Mouse (Mus musculus): Measurements from ENCODE around the gene Ndufs4. TPM values are rescaled to one million over a fixed set of nuclear protein-coding genes. Genes with fewer than 3 reads are reported as not detected.

Ndufs4 gene
- total RNA-seq (2021): 100 to 1,000 TPM; 135 to 161 TPM

GRCm38 (mm10) chr13:114388211-114388965, at the start of gene Ndufs4:
Gene Ndufs4, minus strand, starts transcription at chr13:114388258.
- DNase-seq (ENCODE audit: extremely low spot score in 1 of 2, low spot score in 1 of 2): no peak

GRCm38 (mm10) chr13:114432491-114432890, 44.4 kb upstream of the Ndufs4 start:
- no peak for DNase-seq (ENCODE audit: extremely low spot score in 1 of 2, low spot score in 1 of 2)

GRCm38 (mm10) chr13:114425230-114425629, 37.2 kb upstream of the Ndufs4 start:
- no peak for DNase-seq (ENCODE audit: extremely low spot score in 1 of 2, low spot score in 1 of 2)

- no peak for DNase-seq (ENCODE audit: extremely low spot score in 1 of 2, low spot score in 1 of 2)
Measured at GRCm38 (mm10) chr13:114420235-114420634, 32.2 kb upstream of the Ndufs4 start.

- no peak for DNase-seq (ENCODE audit: extremely low spot score in 1 of 2, low spot score in 1 of 2)
Measured at GRCm38 (mm10) chr13:114419364-114419763, 31.3 kb upstream of the Ndufs4 start.

GRCm38 (mm10) chr13:114412326-114412725, 24.3 kb upstream of the Ndufs4 start:
- DNase-seq (ENCODE audit: extremely low spot score in 1 of 2, low spot score in 1 of 2): no peak

- no peak for DNase-seq (ENCODE audit: extremely low spot score in 1 of 2, low spot score in 1 of 2)
Measured at GRCm38 (mm10) chr13:114406866-114407265, 18.8 kb upstream of the Ndufs4 start.

GRCm38 (mm10) chr13:114406424-114406823, 18.4 kb upstream of the Ndufs4 start:
- no peak for DNase-seq (ENCODE audit: extremely low spot score in 1 of 2, low spot score in 1 of 2)

- DNase-seq (ENCODE audit: extremely low spot score in 1 of 2, low spot score in 1 of 2): no peak
Measured at GRCm38 (mm10) chr13:114405100-114405715, 17.1 kb upstream of the Ndufs4 start.

- DNase-seq (ENCODE audit: extremely low spot score in 1 of 2, low spot score in 1 of 2): no peak
Measured at GRCm38 (mm10) chr13:114398906-114399305, 10.8 kb upstream of the Ndufs4 start.

GRCm38 (mm10) chr13:114397281-114397680, 9.2 kb upstream of the Ndufs4 start:
- no peak for DNase-seq (ENCODE audit: extremely low spot score in 1 of 2, low spot score in 1 of 2)

GRCm38 (mm10) chr13:114396863-114397262, 8.8 kb upstream of the Ndufs4 start:
- DNase-seq (ENCODE audit: extremely low spot score in 1 of 2, low spot score in 1 of 2): no peak

GRCm38 (mm10) chr13:114394784-114395183, 6.7 kb upstream of the Ndufs4 start:
- no peak for DNase-seq (ENCODE audit: extremely low spot score in 1 of 2, low spot score in 1 of 2)

- DNase-seq (ENCODE audit: extremely low spot score in 1 of 2, low spot score in 1 of 2): no peak
Measured at GRCm38 (mm10) chr13:114392501-114392900, 4.4 kb upstream of the Ndufs4 start.

GRCm38 (mm10) chr13:114387521-114388171, 412 bp downstream of the Ndufs4 start:
- peak; percentile 91 to 99 for DNase-seq (ENCODE audit: extremely low spot score in 1 of 2, low spot score in 1 of 2)

GRCm38 (mm10) chr13:114387074-114387487, 977 bp downstream of the Ndufs4 start:
- no peak for DNase-seq (ENCODE audit: extremely low spot score in 1 of 2, low spot score in 1 of 2)

GRCm38 (mm10) chr13:114376511-114376910, 11.5 kb downstream of the Ndufs4 start:
- no peak for DNase-seq (ENCODE audit: extremely low spot score in 1 of 2, low spot score in 1 of 2)

GRCm38 (mm10) chr13:114362086-114362485, 26.0 kb downstream of the Ndufs4 start:
- no peak for DNase-seq (ENCODE audit: extremely low spot score in 1 of 2, low spot score in 1 of 2)

- DNase-seq (ENCODE audit: extremely low spot score in 1 of 2, low spot score in 1 of 2): no peak
Measured at GRCm38 (mm10) chr13:114351321-114351946, 36.6 kb downstream of the Ndufs4 start.

GRCm38 (mm10) chr13:114344979-114345712, 42.9 kb downstream of the Ndufs4 start:
- DNase-seq (ENCODE audit: extremely low spot score in 1 of 2, low spot score in 1 of 2): no peak

Measured in layer of hippocampus, postnatal 25 days (tissue).